Mouse (Mus musculus) Patski (cell line): ENCODE results near the gene Sufu. TPM values are rescaled to one million over a fixed set of nuclear protein-coding genes. Genes with fewer than 3 reads are reported as not detected.
A peak's percentile ranks its signal among the peaks of the same experiment; 100 is the strongest.

Source experiments
- ATAC-seq: fragments of 100-300 bp; one replicate; pipeline ENCODE4 v1.8.0; 2021
- CTCF ChIA-PET: fragments of 350-600 bp; sonication (Branson Sonifier 250); formaldehyde crosslinking; loops from one replicate; lab custom pipeline; 2022; ENCODE audit warnings: inconsistent platforms; lab: Charles Lee
- POLR2A ChIA-PET: fragments of 350-600 bp; sonication (Branson Sonifier 250); formaldehyde crosslinking; loops from one replicate; lab custom pipeline; 2022; ENCODE audit warnings: antibody characterized with exemption, inconsistent platforms; lab: Charles Lee
- DNase-seq: peaks from one replicate; pipeline ENCODE4 v3.0.0-alpha.2; 2011; ENCODE audit warnings: low read depth, low spot score
- H3K27me3 ChIP-seq: fragments of 371-371 bp; one replicate; pipeline ENCODE4 v1.5.1; 2021
- CTCF ChIP-seq: fragments of 100-300 bp; IDR thresholded peaks from one replicate; pipeline ENCODE4 v1.5.1; 2021
- in situ Hi-C: fragments of 300-500 bp; cut with MboI; formaldehyde crosslinking; loops from 3 replicates; pipeline ENCODE4 v1.11.1; 2018; ENCODE audit warnings: low pct_unique_long_range_greater_than_20kb, mixed read lengths
- polyA plus RNA-seq: library from polyadenylated mRNA; unstranded; gene quantifications from one replicate; pipeline ENCODE4 v1.2.3, GENCODE M21; 2021

The Sufu gene
- polyA plus RNA-seq, 1 experiment from 2014 or later = 35.2 TPM

DNA sequence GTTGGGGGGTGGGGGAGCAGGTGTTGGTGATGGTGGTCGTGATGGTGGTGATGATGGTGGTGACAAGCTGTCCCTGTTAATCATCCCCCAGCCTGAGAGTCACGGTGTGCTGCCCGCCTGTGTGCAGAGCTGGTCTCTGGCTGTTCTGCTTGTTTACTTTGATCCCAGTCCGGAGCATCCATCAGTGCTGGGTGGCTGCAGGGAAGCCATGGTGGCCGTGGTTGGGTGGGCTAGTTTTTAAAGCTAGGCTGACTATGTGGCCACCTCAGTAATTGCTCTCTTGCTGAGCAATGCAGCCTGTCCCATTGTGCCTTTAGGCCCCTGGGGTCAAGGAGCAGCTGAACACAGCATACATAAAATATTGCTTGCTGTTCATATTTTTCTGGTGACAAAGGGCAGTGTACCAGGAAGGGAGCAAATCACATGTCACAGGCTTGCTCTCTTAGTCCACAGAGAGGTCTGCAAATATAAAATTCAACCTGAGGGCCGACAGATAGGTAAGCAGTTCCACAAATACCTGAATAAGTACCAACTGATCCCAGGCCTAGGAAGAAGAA is 137.9 kb downstream of the Sufu start:
- POLR2A ChIA-PET = interaction anchor here (0.9 to 16.1 kb wide), 2 partner anchors 28 to 31 kb away, joined by 3 to 388 read pairs; partner anchors contain the start of gene Trim8

DNA sequence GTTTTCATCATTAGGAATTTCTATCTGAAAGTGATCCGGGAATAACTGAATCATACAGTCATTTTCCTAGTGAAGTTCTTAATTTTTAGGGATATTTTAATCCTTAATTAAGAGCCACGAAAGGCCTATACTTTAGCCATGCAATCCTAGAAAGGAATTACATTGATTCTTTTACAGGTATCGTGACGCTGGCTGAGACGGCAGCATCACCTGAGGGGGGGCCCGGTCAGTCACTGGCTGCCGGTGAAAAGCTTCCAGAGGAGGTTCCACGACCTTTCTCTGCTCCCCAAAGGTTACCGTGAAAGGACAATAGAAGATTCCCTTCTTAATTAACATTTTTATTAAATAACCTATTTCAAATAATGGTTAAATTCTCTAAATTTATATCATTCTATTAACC is 140.7 kb downstream of the Sufu start:
- DNase-seq = no peak
- POLR2A ChIA-PET = interaction anchor here (1.0 to 1.9 kb wide), 2 partner anchors 35 to 37 kb away, joined by 3 to 9 read pairs; partner anchors contain the start of gene Trim8
- no peak for TF ChIP-seq CTCF
- ATAC-seq = no peak
- in situ Hi-C loops = loop anchor here (5.0 kb wide), 1 partner anchor 35 kb away; the partner anchor contains the start of gene Trim8
- CTCF ChIA-PET = interaction anchor here (2.0 kb wide), 1 partner anchor 34 kb away, joined by 5 read pairs; no protein-coding TSS in a partner anchor
- no peaks in the 10 kb centered on the region for H3K27me3 ChIP-seq

More for the DNA sequence above, 137.9 kb downstream of the Sufu start:
- no peaks in the 10 kb centered on the region for H3K27me3 ChIP-seq
- DNase-seq = no peak
- CTCF ChIA-PET = interaction anchor here (0.7 to 8.9 kb wide), 4 partner anchors 9 to 138 kb away, joined by 4 to 73 read pairs (median 6); partner anchors contain the start of genes Sufu and Trim8
- no peak for TF ChIP-seq CTCF
- in situ Hi-C loops = loop anchor here (5.0 kb wide), 2 partner anchors 32 to 137 kb away; partner anchors contain the start of genes Actr1a, Sufu and Trim8
- ATAC-seq = no peak

DNA sequence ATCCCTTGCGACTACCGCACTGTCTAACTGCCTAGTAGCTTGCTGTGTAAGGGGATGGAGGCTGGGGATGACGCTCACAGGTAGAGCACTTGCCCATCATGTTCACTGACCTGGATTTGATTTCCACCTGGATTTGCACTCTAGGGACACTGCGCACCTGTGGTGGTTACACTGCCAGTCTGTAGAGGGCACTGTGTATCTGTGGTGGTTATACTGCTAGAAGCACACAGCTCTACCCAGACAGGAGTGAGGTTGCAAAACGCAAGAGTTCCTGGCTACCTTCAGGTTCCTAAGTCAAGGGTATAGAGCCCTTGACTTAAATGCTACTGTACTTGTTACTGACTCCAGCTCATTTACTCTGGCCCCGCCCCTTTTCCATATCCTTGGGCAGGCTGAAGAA is 141.5 kb downstream of the Sufu start:
- ChIA-PET POLR2A (interaction anchor here (1.0 to 1.9 kb wide), 2 partner anchors 36 to 38 kb away, joined by 3 to 9 read pairs; partner anchors contain the start of gene Trim8), CTCF (interaction anchor here (1.2 to 2.0 kb wide), 4 partner anchors 24 to 38 kb away, joined by 3 to 5 read pairs (median 3); no protein-coding TSS in a partner anchor)
- TF ChIP-seq CTCF = peak; percentile 56
- ATAC-seq = no peak
- DNase-seq = no peak
- in situ Hi-C loops = loop anchor here (5.0 kb wide), 1 partner anchor 36 kb away; the partner anchor contains the start of gene Trim8
- H3K27me3 ChIP-seq = no peaks in the 10 kb centered on the region

Other genes starting within 250 kb of the Sufu start
- not detected for gene Pitx3, start 248.6 kb upstream of the Sufu start, polyA plus RNA-seq
- 55.0 TPM for gene Gbf1, start 244.4 kb upstream of the Sufu start, polyA plus RNA-seq
- gene Nfkb2, start 92.6 kb upstream of the Sufu start, polyA plus RNA-seq = 48.2 TPM
- gene Psd, start 69.7 kb upstream of the Sufu start, polyA plus RNA-seq = 11.9 TPM
- gene Fbxl15, start 68.7 kb upstream of the Sufu start, polyA plus RNA-seq = 13.9 TPM
- gene Cuedc2, start 58.2 kb upstream of the Sufu start, polyA plus RNA-seq = 264 TPM
- gene Mfsd13a, start 55.8 kb upstream of the Sufu start, polyA plus RNA-seq = 11.7 TPM
- 0.42 TPM for gene 2310034G01Rik, start 46.6 kb upstream of the Sufu start, polyA plus RNA-seq
- 159 TPM for gene Actr1a, start 1.1 kb upstream of the Sufu start, polyA plus RNA-seq
- gene Trim8, start 104.8 kb downstream of the Sufu start, polyA plus RNA-seq = 89.9 TPM
- 187 TPM for gene Arl3, start 176.3 kb downstream of the Sufu start, polyA plus RNA-seq
- gene Sfxn2, start 176.5 kb downstream of the Sufu start, polyA plus RNA-seq = 9.3 TPM
- gene Wbp1l, start 202.2 kb downstream of the Sufu start, polyA plus RNA-seq = 73.3 TPM